Mouse (Mus musculus): ENCODE results near the gene Mx1. TPM values are rescaled to one million over a fixed set of nuclear protein-coding genes. Genes with fewer than 3 reads are reported as not detected.
A peak's percentile ranks its signal among the peaks of the same experiment; 100 is the strongest.

Gene Mx1
- polyA plus RNA-seq, 1 experiment, result 1.3 TPM

- Histone ChIP-seq H3K27me3 (replicated peaks) (peaks cover 19% of the 10 kb centered on the region), H3K36me3 (replicated peaks; ENCODE audit: low read length) (no peaks in the 10 kb centered on the region), H3K9me3 (no peaks in the 10 kb centered on the region), H3K4me1 (peaks cover 16% of the 10 kb centered on the region), H3K4me3 (replicated peaks) (no peak overlapping the region)
- TF ChIP-seq FLI1 (IDR thresholded peaks at IDR 0.05; ENCODE audit: low read length), result no peak
These were observed 35.0 kb upstream of the Mx1 start for GRCm38 (mm10) chr16:97497682-97498081.

- H3K9me3 ChIP-seq, result no peaks in the 10 kb centered on the region
- H3K4me1 ChIP-seq, result peaks cover 15% of the 10 kb centered on the region
- no peaks in the 10 kb centered on the region for H3K36me3 ChIP-seq (replicated peaks; ENCODE audit: low read length)
- H3K4me3 ChIP-seq (replicated peaks), result no peak overlapping the region
- H3K27me3 ChIP-seq (replicated peaks), result peaks cover 20% of the 10 kb centered on the region
- TF ChIP-seq FLI1 (IDR thresholded peaks at IDR 0.05; ENCODE audit: low read length) (no peak), GATA1 (IDR thresholded peaks at IDR 0.05; ENCODE audit: borderline replicate concordance, low read length) (no peak)
These were observed 33.3 kb upstream of the Mx1 start for GRCm38 (mm10) chr16:97496026-97496425.

DNA sequence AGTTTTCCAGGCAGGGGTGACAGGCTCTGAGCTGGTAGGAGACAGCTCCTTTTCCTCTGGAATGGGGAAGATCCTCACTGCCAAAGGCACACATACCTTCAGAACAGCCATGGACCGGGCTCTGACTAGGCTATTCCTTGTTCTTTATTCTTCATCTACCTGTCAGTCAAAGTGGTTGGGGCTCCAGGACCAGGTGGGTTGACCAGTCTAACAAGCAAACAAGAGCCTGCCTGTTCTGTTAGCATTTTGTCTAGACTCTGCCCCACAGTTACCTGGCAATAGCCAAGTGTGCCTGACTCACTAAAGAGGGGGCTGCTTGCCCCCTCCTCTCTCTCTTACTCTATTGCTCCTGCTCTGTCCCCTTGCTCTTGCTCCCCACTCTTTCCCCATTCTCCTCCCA is 29.7 kb upstream of the Mx1 start:
- Histone ChIP-seq H3K9me3 (no peaks in the 10 kb centered on the region), H3K36me3 (replicated peaks; ENCODE audit: low read length) (no peaks in the 10 kb centered on the region), H3K4me3 (replicated peaks) (no peak overlapping the region), H3K27me3 (replicated peaks) (peaks cover 22% of the 10 kb centered on the region), H3K4me1 (peaks cover 15% of the 10 kb centered on the region)
- TF ChIP-seq GATA1 (IDR thresholded peaks at IDR 0.05; ENCODE audit: borderline replicate concordance, low read length) (no peak), FLI1 (IDR thresholded peaks at IDR 0.05; ENCODE audit: low read length) (no peak)

DNA sequence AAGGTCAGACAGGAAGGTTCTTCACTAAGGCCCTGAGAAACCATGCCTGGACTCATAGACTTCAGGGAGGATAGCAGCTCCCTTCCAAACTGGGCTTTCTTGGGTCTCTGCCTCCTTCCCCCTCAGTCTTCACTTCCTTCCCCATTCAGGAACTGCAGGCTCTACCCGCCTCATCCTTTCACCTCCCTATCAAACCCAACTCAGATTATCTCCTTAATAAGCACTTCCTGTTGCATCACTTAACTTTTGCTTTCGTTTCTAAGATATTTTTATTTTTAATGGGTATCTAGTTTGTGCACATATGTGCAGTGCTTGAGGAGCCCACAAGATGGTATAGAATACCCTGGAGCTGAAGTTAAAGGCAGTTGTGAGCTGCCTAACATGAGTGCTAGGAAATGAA is 15.9 kb upstream of the Mx1 start:
- Histone ChIP-seq H3K27me3 (replicated peaks) (no peaks in the 10 kb centered on the region), H3K9me3 (0 out of 2 replicates have a peak, but pooled peaks cover 3% of the 10 kb centered on the region), H3K4me1 (peaks cover 80% of the 10 kb centered on the region), H3K4me3 (replicated peaks) (no peak overlapping the region), H3K36me3 (replicated peaks; ENCODE audit: low read length) (no peaks in the 10 kb centered on the region)
- no peak for TF ChIP-seq GATA1 (IDR thresholded peaks at IDR 0.05; ENCODE audit: borderline replicate concordance, low read length)
- TF ChIP-seq FLI1 (IDR thresholded peaks at IDR 0.05; ENCODE audit: low read length), result no peak

DNA sequence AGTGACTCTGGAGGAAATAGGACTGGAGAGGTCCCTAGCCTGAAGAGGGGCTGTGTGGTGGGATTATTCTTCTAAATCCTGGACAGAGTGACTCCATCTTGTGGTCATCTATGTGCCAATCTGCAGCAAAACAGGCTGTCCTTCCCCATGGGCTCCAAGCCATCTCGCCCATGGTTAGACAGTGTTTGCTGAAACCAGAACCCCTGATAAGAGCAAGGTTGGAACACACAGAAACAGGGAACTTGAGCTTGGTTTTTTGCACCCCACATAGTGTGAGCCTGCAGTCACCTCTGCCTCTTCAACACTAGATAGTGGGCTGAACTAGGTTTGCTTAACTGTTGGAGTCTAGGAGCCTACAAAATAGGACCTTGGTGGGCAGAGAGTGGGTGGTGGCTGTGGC is 13.8 kb upstream of the Mx1 start:
- H3K4me3 ChIP-seq (replicated peaks), result no peak overlapping the region

GRCm38 (mm10) chr16:97475581-97475980 is 12.9 kb upstream of the Mx1 start:
- Histone ChIP-seq H3K4me1 (peaks cover 90% of the 10 kb centered on the region), H3K4me3 (replicated peaks) (no peak overlapping the region), H3K36me3 (replicated peaks; ENCODE audit: low read length) (no peaks in the 10 kb centered on the region), H3K27me3 (replicated peaks) (no peaks in the 10 kb centered on the region), H3K9me3 (no peaks in the 10 kb centered on the region)
- no peak for TF ChIP-seq GATA1 (IDR thresholded peaks at IDR 0.05; ENCODE audit: borderline replicate concordance, low read length)
- no peak for TF ChIP-seq FLI1 (IDR thresholded peaks at IDR 0.05; ENCODE audit: low read length)

More for the DNA sequence above, 13.8 kb upstream of the Mx1 start:
- Histone ChIP-seq H3K27me3 (replicated peaks) (no peaks in the 10 kb centered on the region), H3K4me1 (peaks cover 93% of the 10 kb centered on the region), H3K9me3 (no peaks in the 10 kb centered on the region), H3K36me3 (replicated peaks; ENCODE audit: low read length) (no peaks in the 10 kb centered on the region)
- TF ChIP-seq GATA1 (IDR thresholded peaks at IDR 0.05; ENCODE audit: borderline replicate concordance, low read length) (no peak), FLI1 (IDR thresholded peaks at IDR 0.05; ENCODE audit: low read length) (no peak)

GRCm38 (mm10) chr16:97474671-97475070 is 12.0 kb upstream of the Mx1 start:
- Histone ChIP-seq H3K36me3 (replicated peaks; ENCODE audit: low read length) (no peaks in the 10 kb centered on the region), H3K4me3 (replicated peaks) (no peak overlapping the region), H3K4me1 (peaks cover 90% of the 10 kb centered on the region), H3K9me3 (no peaks in the 10 kb centered on the region), H3K27me3 (replicated peaks) (no peaks in the 10 kb centered on the region)
- no peak for TF ChIP-seq FLI1 (IDR thresholded peaks at IDR 0.05; ENCODE audit: low read length)

- peak overlapping the region; percentile 50 for H3K4me3 ChIP-seq (replicated peaks)
- no peaks in the 10 kb centered on the region for H3K36me3 ChIP-seq (replicated peaks; ENCODE audit: low read length)
- TF ChIP-seq FLI1 (IDR thresholded peaks at IDR 0.05; ENCODE audit: low read length) (no peak), GATA1 (IDR thresholded peaks at IDR 0.05; ENCODE audit: borderline replicate concordance, low read length) (no peak)
- H3K4me1 ChIP-seq, result peaks cover 87% of the 10 kb centered on the region
- no peaks in the 10 kb centered on the region for H3K9me3 ChIP-seq
- H3K27me3 ChIP-seq (replicated peaks), result no peaks in the 10 kb centered on the region
These were observed 5.5 kb upstream of the Mx1 start for GRCm38 (mm10) chr16:97467993-97468791.

DNA sequence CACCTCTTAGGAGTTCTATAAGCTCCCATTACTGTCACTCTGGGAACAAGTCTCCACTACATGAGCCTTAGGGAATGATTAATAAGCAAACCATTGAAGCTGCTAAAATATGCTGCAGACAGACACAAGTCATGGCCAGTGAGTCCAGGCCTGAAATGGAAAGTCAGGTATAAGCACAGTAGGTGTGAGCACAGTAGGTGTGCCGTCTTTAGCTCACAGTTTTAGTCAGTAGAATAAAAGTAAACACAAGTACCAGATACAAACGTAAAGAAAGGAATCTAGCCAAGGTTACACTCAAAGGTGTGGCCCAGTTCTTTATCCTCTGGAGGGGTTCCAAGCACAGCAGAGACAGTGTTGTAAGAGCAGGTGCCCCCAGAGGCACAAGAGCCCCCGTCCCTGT is 4.8 kb upstream of the Mx1 start:
- Histone ChIP-seq H3K4me1 (peaks cover 89% of the 10 kb centered on the region), H3K27me3 (replicated peaks) (no peaks in the 10 kb centered on the region), H3K36me3 (replicated peaks; ENCODE audit: low read length) (no peaks in the 10 kb centered on the region)

GRCm38 (mm10) chr16:97466182-97466957 is 3.7 kb upstream of the Mx1 start:
- peaks cover 2% of the 10 kb centered on the region for H3K27me3 ChIP-seq (replicated peaks)
- H3K36me3 ChIP-seq (replicated peaks; ENCODE audit: low read length), result no peaks in the 10 kb centered on the region
- no peaks in the 10 kb centered on the region for H3K9me3 ChIP-seq
- peaks cover 95% of the 10 kb centered on the region for H3K4me1 ChIP-seq
- TF ChIP-seq FLI1 (IDR thresholded peaks at IDR 0.05; ENCODE audit: low read length), result no peak
- no peak for TF ChIP-seq GATA1 (IDR thresholded peaks at IDR 0.05; ENCODE audit: borderline replicate concordance, low read length)
- no peak overlapping the region for H3K4me3 ChIP-seq (replicated peaks)

More for the DNA sequence above, 4.8 kb upstream of the Mx1 start:
- H3K4me3 ChIP-seq (replicated peaks), result no peak overlapping the region
- TF ChIP-seq GATA1 (IDR thresholded peaks at IDR 0.05; ENCODE audit: borderline replicate concordance, low read length) (no peak), FLI1 (IDR thresholded peaks at IDR 0.05; ENCODE audit: low read length) (no peak)
- H3K9me3 ChIP-seq, result no peaks in the 10 kb centered on the region

All from megakaryocyte, embryonic 14.5 days (primary cell).